Mouse (Mus musculus) left cerebral cortex, adult 2 months (tissue): ENCODE measurements around the gene Agpat3. TPM values are rescaled to one million over a fixed set of nuclear protein-coding genes. Genes with fewer than 3 reads are reported as not detected.

ENCODE experiments used
- DNase-seq, 2 experiments: peaks; one replicate each; pipeline ENCODE4 v3.0.0; 2021 to 2022; ENCODE audit warnings: low spot score in 2 of 2, mixed read lengths in 1 of 2; ENCODE audit errors: extremely low spot score in 1 of 2
- H3K27ac ChIP-seq: fragments of 200-600 bp; 2 replicates; pipeline ENCODE4 v1.8.1; 2022
- H3K4me3 ChIP-seq: fragments of 200-600 bp; 2 replicates; pipeline ENCODE4 v1.8.1; 2022
- CTCF ChIP-seq: fragments of 200-600 bp; IDR thresholded peaks from 2 replicates; pipeline ENCODE4 v1.8.1; 2022; ENCODE audit warnings: antibody characterized with exemption, mild to moderate bottlenecking, moderate library complexity
- intact Hi-C: fragments of 180-260 bp; cut with DNase I; formaldehyde crosslinking; loops from one replicate; pipeline ENCODE4 v1.15.1; 2025
- total RNA-seq, 2 experiments: library from RNA; stranded (reverse); gene quantifications; 2 replicates each; pipeline ENCODE4 v1.2.3; 2021

Agpat3 gene
- total RNA-seq, 2 experiments from 2014 or later: 246 to 255 TPM

DNA sequence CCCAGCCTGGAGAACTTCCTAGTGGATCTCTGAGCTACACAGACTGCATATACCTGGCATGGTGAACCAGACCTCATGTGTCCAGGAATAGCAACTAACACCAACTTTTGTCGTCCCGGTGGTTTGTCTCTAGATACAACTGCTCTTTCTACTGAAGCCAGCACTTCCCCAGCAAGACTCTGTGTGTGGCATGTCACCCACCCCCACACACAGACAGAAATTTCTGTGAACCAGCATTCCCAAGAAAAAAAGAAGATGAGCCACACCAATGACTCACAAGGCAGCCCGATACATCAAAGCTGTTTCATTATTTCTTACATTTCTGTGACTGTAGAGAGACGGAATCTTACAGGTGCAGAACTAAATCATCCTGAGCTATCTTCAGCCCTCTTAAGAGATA, 52.2 kb downstream of the Agpat3 start:
- no peak for TF ChIP-seq CTCF
- DNase-seq: peak; percentile 47 to 51
- Histone ChIP-seq H3K27ac (peak overlapping the region; percentile 2; the same call in 1 of the 2 replicates), H3K4me3 (no peak overlapping the region)
- intact Hi-C loops: loop anchor here (1.0 to 5.0 kb wide), 2 partner anchors 52 to 88 kb away; partner anchors contain the start of gene Agpat3

DNA sequence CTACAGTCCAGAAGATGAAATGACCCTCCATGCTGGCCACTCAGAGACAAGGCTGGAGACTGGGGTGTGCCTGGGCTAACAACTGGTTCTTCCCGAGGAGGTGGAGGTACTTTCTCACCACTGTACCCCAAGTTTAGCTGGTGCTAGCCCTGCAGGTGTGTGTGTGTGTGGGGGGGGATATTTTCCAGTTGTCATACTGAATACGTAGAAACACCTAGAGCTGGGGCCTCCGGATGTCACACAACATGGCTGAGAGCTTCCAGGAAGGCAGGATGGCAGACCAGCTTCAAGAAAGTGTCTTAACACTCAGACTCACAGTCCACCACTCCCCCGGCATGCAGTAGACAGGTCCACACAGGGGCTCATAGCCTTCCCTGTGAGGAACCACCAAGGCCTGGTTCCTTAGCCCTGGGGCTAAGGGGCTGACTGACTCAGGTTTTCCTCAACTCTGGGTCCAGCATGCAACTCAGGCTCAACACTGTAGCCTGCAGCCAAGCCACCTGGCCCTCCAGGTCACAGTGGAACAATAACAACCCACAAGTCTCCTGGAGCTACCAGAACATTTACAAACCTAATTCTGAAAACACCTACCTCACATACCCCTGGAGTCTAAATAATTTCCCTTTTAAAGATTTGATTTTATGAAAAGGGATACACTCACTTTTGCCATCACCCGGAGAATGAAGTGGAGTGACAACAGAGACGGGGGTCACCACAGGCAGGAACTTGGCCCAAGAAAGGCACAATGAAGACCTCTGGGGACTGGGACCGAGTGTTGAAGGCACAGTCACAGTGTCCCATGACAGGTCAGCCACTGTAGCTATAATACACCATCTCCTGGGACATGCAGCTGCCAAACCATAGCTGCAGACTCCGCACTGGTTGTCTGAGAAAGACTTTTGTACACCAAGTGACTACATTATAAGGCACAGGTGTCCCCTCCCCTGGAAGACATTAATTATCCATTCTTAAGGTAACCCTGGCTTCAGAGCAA, 53.3 kb downstream of the Agpat3 start:
- Histone ChIP-seq H3K4me3 (no peak overlapping the region), H3K27ac (peak overlapping the region; percentile 81)
- no peak for DNase-seq
- intact Hi-C loops: loop anchor here (5.0 kb wide), 1 partner anchor 73 kb away; no protein-coding TSS in a partner anchor
- TF ChIP-seq CTCF: no peak

DNA sequence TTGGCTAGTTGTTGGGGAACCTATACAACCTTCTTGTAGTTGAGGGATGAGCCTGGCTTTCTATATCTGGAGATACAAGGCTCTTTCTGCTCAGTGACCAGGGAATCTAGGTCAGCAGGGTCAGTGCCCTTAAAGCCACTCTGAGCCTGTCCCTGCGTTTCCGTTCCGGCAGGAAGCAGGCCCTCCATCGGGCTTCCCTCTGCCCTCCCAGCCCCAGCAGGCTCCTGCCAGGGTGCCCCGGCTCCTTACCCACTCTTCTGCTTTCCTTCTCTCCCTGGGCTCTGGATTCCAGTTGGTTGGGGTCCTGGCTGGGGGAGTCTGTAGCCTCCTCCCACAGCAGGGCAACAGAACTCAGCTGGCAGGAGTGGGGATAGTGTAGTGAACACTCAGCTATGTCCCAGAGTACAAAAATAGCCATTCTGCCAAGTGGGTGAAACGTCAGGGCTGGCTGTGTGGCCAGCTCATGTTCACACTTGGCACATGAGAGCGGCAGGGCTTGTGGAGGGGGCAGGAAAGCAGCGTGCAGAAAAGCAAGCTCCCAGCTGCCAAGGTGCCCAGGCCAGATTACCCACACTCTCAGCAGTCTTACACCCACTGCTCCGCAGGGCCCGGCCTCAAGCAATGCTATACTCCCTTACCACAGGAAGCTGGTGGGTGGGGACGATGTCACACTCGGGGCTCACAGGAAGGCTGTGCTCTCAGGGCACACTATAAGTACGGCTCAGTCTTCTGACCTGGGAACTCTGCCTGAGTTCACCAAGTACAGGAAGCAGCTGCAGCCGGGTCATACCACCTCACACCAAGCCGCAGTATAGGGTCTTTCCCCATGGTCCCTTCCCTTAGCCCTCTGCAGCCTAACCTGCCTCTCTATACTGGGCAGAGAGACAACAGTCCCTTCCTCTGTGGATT, 54.5 kb downstream of the Agpat3 start:
- H3K27ac ChIP-seq: peak overlapping the region; percentile 81
- no peak for TF ChIP-seq CTCF
- intact Hi-C loops: loop anchor here (5.0 kb wide), 1 partner anchor 74 kb away; no protein-coding TSS in a partner anchor
- DNase-seq: peak; percentile 63 to 67
- no peak overlapping the region for H3K4me3 ChIP-seq

DNA sequence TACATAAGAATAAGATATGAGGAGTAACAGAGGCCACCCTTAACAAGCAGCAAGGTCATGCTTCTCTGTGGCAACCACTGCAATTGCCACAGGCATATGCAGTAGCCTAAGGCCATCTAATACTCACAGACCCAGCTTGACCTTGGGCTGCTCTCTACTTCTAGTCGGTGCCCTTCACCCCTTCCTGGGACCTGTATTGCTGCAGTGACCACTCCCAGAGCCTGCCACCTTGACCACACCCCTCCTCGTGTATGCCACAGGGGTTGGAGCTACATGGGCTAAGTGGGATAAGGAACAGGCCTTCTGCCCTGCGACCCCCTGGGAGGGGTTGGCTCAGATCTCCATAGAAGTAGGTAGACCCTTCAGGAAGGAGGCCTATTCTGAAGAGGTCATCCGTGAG, 55.3 kb downstream of the Agpat3 start:
- TF ChIP-seq CTCF: no peak
- H3K4me3 ChIP-seq: no peak overlapping the region
- H3K27ac ChIP-seq: no peak overlapping the region; the same call in 1 of the 2 replicates
- intact Hi-C loops: loop anchor here (5.0 kb wide), 1 partner anchor 75 kb away; no protein-coding TSS in a partner anchor
- no peak for DNase-seq

DNA sequence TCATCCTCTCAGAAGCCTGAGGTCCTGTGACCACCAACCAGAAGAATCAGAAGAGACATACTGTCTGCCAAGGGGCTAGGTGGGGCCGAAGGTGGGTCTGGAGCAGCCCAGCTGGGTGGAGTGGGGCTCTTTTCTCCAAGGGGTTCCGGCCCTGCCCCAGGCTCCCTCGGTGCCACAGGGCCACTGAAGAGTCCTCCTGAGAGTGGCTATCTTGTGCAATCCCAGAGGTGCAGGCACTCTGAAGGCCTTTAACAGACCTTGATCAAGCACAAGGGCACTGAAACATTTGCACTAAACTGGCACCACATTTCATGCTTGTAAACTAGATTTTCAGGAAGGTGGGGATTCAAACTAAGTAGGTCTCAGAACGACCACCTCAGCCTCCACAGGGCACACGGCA, 55.9 kb downstream of the Agpat3 start:
- no peak for DNase-seq
- intact Hi-C loops: loop anchor here (5.0 kb wide), 1 partner anchor 76 kb away; no protein-coding TSS in a partner anchor
- H3K4me3 ChIP-seq: no peak overlapping the region
- TF ChIP-seq CTCF: no peak
- no peak overlapping the region for H3K27ac ChIP-seq

- no peak for TF ChIP-seq CTCF
- H3K27ac ChIP-seq: no peak overlapping the region
- H3K4me3 ChIP-seq: no peak overlapping the region
- no peak for DNase-seq
- intact Hi-C loops: no loop called here
Observed at GRCm38 (mm10) chr10:78293576-78293975, 58.7 kb downstream of the Agpat3 start.

- no peak for DNase-seq
- no peak overlapping the region for H3K4me3 ChIP-seq
- no peak for TF ChIP-seq CTCF
- intact Hi-C loops: no loop called here
- no peak overlapping the region for H3K27ac ChIP-seq
Observed at GRCm38 (mm10) chr10:78292381-78292780, 59.9 kb downstream of the Agpat3 start.

DNA sequence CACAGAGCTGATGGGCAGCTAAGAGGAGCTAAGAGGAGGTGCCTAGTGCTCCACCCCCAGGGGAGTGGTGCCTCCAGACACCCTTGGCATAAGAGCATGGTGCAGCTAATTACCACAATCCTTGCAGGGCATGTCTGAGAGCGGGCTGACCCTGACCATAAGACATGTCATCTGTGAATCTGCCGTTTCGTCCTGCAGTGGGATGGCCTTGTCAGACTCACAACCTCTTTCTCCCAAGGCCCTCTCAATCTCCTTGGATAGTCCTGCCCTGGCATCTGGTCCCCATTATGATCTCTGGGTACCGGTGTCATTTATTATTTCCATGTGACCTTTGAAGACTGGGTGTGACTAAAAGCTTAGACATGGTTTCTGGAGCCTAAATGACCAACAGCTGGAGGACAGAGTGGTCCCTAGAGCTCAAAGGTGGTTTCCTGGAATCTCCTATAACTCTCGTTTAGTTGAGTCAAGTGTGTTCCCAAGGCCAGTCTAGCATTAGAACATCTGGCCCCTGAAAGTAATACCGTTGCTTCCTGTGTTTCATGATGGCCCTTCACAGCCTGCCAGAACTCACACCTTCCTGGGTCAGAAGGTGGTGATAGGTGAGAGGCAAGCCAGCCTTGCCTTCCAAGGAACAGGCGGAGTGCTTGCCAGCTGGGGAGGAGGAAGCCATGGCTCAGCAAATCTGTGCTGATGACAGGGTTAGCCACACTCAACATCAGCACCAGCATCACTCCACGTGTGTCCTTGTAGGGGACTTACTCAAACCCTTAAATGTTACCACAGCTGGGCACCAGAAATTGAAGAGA, 61.4 kb downstream of the Agpat3 start:
- no peak overlapping the region for H3K27ac ChIP-seq
- DNase-seq: no peak
- no peak overlapping the region for H3K4me3 ChIP-seq
- no peak for TF ChIP-seq CTCF
- intact Hi-C loops: no loop called here

DNA sequence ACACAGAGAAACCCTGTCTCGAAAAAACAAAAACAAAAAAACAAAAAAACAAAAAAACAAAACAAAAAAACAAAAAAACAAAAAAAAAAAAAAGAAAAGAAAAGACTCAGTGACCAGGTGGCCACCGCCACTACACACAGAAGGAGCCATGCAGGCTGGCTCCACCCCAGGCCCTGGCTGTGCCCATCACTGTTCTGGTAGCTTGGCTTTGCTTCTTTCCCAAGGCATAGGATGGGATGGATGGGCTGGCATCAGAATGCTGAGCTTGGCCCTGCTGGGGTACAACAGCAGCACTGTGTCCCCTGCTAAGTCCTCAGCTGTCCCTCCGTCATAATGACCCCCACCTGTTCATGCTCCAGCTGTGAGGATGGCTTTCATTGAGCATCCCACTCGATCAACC, 63.4 kb downstream of the Agpat3 start:
- Histone ChIP-seq H3K4me3 (no peak overlapping the region), H3K27ac (no peak overlapping the region)
- no peak for TF ChIP-seq CTCF
- no peak for DNase-seq
- intact Hi-C loops: no loop called here

DNA sequence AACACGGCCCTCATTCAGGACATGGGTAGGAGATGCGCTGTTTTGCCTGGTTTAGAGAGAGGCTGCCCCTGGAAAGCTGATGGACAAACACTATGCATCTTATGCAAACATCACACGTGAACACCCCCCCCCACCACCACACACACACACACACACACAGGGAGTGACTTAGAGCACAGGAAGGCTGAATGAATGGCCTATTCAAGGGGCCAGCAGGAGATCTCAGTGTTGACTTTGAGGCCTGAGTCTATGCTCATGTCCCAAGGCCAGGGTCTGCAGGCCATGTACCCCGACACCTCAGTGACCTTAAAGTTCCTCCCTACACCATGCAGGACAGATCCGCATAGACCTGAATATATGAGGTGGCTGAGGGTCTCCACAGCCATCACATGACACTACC, 64.2 kb downstream of the Agpat3 start:
- no peak for TF ChIP-seq CTCF
- no peak for DNase-seq
- Histone ChIP-seq H3K4me3 (no peak overlapping the region), H3K27ac (no peak overlapping the region)
- intact Hi-C loops: no loop called here
